Mouse (Mus musculus): ENCODE results near the gene Olfr1233. TPM values are rescaled to one million over a fixed set of nuclear protein-coding genes. Genes with fewer than 3 reads are reported as not detected.

The Olfr1233 gene
- polyA plus RNA-seq (2016; fragmentation: Nextera tagmentation; extraction: Ambion mirVana) = not detected in 2 replicates

DNA sequence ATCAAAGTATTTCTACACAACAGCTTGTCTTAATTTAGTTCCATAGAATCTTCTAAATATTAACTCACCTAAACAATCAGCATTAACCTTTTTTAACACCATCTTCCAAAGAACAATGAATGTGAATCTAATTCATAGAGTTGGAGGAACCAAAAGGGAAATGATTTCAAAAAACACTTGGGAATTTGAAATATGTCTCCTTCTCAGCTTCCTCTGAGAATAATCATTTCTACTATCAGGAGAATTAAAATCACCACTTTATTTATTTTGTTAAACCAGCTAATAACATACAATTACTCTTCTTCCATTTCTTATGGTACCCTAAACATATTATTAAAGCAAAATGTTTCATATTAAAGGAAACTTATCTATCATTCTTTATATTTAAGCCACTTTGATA is at the start of gene Olfr1233:
Gene Olfr1233 (minus strand): TSS at position 101 of the 400 bp plus-strand sequence.
- H3K4me2 ChIP-seq = no peak within 1 kb of the TSS
- no peaks in the 10 kb centered on the region for H3K9me3 ChIP-seq
- no peak within 1 kb of the TSS for H3K4me3 ChIP-seq (replicated peaks)
- H3K27ac ChIP-seq = no peak within 1 kb of the TSS
- H3K27me3 ChIP-seq = no peaks in the 10 kb centered on the region
- ATAC-seq (ENCODE audit: insufficient number of reproducible peaks, insufficient read depth, low FRiP score, low TSS enrichment, low read depth) = no peak
- no peaks in the 10 kb centered on the region for H3K36me3 ChIP-seq
- H3K9ac ChIP-seq (replicated peaks) = no peak within 1 kb of the TSS
- no peaks in the 10 kb centered on the region for H3K4me1 ChIP-seq (replicated peaks)

DNA sequence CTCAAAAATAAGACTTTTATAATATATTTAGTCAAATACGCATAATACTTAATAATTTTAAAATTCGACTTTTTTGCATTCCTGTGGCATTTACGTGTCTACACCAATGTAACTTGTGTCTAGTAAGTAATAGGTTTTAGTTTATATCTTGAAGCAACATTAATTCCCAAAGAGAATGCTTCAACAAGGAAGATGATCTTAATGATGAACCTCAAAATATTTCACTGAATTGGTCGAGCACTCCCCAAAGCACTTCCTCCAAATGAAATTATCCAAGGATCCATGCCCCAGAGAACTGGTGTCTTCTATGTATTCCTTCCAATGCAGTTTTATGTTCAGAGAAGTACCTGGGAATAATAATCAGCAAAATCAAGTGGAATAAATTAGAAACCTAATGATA is 22.6 kb upstream of the Olfr1233 start, which contains the start of gene Olfr1234:
Gene Olfr1234 (minus strand): TSS at position 101 of the 400 bp plus-strand sequence.
- Histone ChIP-seq H3K36me3 (no peaks in the 10 kb centered on the region), H3K27ac (no peak within 1 kb of the TSS), H3K4me3 (replicated peaks) (no peak within 1 kb of the TSS), H3K4me1 (replicated peaks) (no peaks in the 10 kb centered on the region), H3K27me3 (no peaks in the 10 kb centered on the region), H3K4me2 (no peak within 1 kb of the TSS), H3K9ac (replicated peaks) (no peak within 1 kb of the TSS), H3K9me3 (no peaks in the 10 kb centered on the region)
- 92% methylated on average over 4 of the region's 4 CpGs for WGBS
- ATAC-seq (ENCODE audit: insufficient number of reproducible peaks, insufficient read depth, low FRiP score, low TSS enrichment, low read depth) = no peak

DNA sequence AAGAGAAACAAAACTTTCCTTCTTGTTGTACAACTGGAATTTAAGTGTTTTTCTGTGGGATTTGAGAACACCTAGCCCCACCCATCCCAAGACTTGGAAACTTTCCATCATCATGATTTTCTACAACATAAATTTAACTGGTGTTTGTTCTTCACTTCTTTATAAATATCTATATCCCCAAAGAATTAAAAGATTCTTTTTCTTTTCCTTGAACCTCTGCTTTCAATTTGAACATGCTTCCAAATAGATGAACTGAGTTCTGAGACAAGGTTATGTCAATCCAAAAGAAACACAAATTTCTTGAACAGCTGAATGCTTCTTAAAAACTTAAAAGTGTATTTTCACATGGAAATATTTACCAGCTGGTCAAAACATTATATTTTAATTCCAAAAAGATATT is 12.6 kb downstream of the Olfr1233 start, which contains the start of gene Olfr1232:
Gene Olfr1232 (minus strand): TSS at position 101 of the 400 bp plus-strand sequence.
- Histone ChIP-seq H3K4me2 (no peak within 1 kb of the TSS), H3K4me1 (replicated peaks) (no peaks in the 10 kb centered on the region), H3K27ac (no peak within 1 kb of the TSS), H3K9me3 (no peaks in the 10 kb centered on the region), H3K27me3 (no peaks in the 10 kb centered on the region), H3K4me3 (replicated peaks) (no peak within 1 kb of the TSS), H3K36me3 (no peaks in the 10 kb centered on the region), H3K9ac (replicated peaks) (no peak within 1 kb of the TSS)
- no peak for ATAC-seq (ENCODE audit: insufficient number of reproducible peaks, insufficient read depth, low FRiP score, low TSS enrichment, low read depth)

DNA sequence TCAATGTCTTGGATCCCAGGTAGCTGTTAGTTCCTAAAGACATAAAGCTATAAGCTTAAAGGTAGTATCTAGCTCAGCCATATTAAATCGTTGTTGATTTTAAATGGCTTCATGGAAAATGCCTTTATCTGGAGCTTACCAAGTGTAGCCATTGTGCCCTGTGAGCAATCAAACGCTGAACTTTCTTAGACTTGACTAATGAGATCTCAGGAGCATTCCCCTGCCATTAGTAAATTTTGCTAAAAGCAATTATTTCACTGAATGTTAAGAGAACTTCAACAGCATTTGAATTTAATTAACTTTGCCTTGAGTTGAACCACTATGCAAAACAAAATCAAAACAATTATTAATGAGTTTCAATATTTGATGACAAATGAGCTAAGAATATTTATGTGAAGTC is 35.2 kb downstream of the Olfr1233 start, which contains the start of gene Olfr1231:
Gene Olfr1231 (minus strand): TSS at position 101 of the 400 bp plus-strand sequence.
- no peak for ATAC-seq (ENCODE audit: insufficient number of reproducible peaks, insufficient read depth, low FRiP score, low TSS enrichment, low read depth)
- H3K4me2 ChIP-seq = no peak within 1 kb of the TSS
- no peaks in the 10 kb centered on the region for H3K36me3 ChIP-seq
- no peaks in the 10 kb centered on the region for H3K9me3 ChIP-seq
- no peak within 1 kb of the TSS for H3K27ac ChIP-seq
- no peak within 1 kb of the TSS for H3K4me3 ChIP-seq (replicated peaks)
- WGBS = 69% methylated on average over 2 of the region's 2 CpGs
- no peaks in the 10 kb centered on the region for H3K4me1 ChIP-seq (replicated peaks)
- H3K9ac ChIP-seq (replicated peaks) = no peak within 1 kb of the TSS
- H3K27me3 ChIP-seq = no peaks in the 10 kb centered on the region

DNA sequence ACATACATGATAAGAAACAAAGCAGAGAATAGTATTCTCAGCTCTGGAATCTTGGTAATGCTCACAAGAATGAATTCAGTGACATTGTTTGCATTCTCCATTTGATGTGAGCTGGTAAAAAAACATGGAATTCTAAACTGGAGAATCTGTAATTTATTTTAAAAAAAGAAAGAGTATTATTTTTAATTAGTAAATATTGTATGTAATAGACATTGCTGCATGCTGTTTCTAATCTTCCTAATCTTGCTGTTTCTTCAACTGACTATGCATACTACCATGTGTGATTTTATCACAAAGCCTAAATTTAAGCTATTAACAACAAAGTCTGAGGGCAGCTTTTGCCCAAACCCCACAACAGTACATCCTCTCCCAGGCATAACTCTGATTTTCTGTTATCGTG is 45.0 kb downstream of the Olfr1233 start, which contains the start of gene Olfr1230:
Gene Olfr1230 (minus strand): TSS at position 101 of the 400 bp plus-strand sequence.
- Histone ChIP-seq H3K4me1 (replicated peaks) (no peaks in the 10 kb centered on the region), H3K4me2 (no peak within 1 kb of the TSS), H3K9me3 (no peaks in the 10 kb centered on the region), H3K36me3 (no peaks in the 10 kb centered on the region), H3K4me3 (replicated peaks) (no peak within 1 kb of the TSS), H3K9ac (replicated peaks) (no peak within 1 kb of the TSS), H3K27ac (no peak within 1 kb of the TSS), H3K27me3 (no peaks in the 10 kb centered on the region)
- 90% methylated on average over 1 of the region's 1 CpGs for WGBS
- ATAC-seq (ENCODE audit: insufficient number of reproducible peaks, insufficient read depth, low FRiP score, low TSS enrichment, low read depth) = no peak

DNA sequence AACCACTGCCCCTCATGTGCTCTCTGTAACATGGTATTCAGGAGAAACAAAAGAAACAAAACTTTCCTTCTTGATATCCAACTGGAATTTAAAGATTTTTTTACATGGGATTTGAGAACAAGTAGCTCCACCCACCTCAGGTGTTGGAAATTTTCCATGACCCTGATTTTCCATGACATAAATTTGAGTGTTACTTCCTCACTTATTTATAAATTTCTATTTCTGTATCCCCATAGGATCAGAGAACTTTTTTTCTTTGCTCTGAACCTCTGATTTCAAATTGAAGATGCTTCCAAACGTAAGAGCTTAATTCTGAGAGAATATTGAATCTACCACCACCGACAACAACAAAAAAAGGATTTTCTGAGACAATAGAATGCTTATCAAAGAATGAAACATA is 54.3 kb downstream of the Olfr1233 start, which contains the start of gene Olfr1229:
Gene Olfr1229 (minus strand): TSS at position 101 of the 400 bp plus-strand sequence.
- ATAC-seq (ENCODE audit: insufficient number of reproducible peaks, insufficient read depth, low FRiP score, low TSS enrichment, low read depth) = no peak
- H3K9ac ChIP-seq (replicated peaks) = no peak within 1 kb of the TSS
- 76% methylated on average over 2 of the region's 2 CpGs for WGBS
- no peaks in the 10 kb centered on the region for H3K9me3 ChIP-seq
- no peak within 1 kb of the TSS for H3K4me3 ChIP-seq (replicated peaks)
- H3K27ac ChIP-seq = no peak within 1 kb of the TSS
- no peaks in the 10 kb centered on the region for H3K36me3 ChIP-seq
- H3K27me3 ChIP-seq = no peaks in the 10 kb centered on the region
- H3K4me2 ChIP-seq = no peak within 1 kb of the TSS
- no peaks in the 10 kb centered on the region for H3K4me1 ChIP-seq (replicated peaks)

Other genes with a start within 250 kb of the Olfr1233 start
- gene Olfr1220, start 235.6 kb downstream of the Olfr1233 start, polyA plus RNA-seq (2016; fragmentation: Nextera tagmentation; extraction: Ambion mirVana) = not detected in 2 replicates
- not detected in 2 replicates for gene Olfr1221, start 225.1 kb downstream of the Olfr1233 start, polyA plus RNA-seq (2016; fragmentation: Nextera tagmentation; extraction: Ambion mirVana)
- gene Olfr1222, start 209.3 kb downstream of the Olfr1233 start, polyA plus RNA-seq (2016; fragmentation: Nextera tagmentation; extraction: Ambion mirVana) = not detected in 2 replicates
- gene Olfr1223, start 190.8 kb downstream of the Olfr1233 start, polyA plus RNA-seq (2016; fragmentation: Nextera tagmentation; extraction: Ambion mirVana) = not detected in 2 replicates
- not detected in 2 replicates for gene Olfr1224-ps1, start 178.3 kb downstream of the Olfr1233 start, polyA plus RNA-seq (2016; fragmentation: Nextera tagmentation; extraction: Ambion mirVana)
- gene Olfr1225, start 167.7 kb downstream of the Olfr1233 start, polyA plus RNA-seq (2016; fragmentation: Nextera tagmentation; extraction: Ambion mirVana) = not detected in 2 replicates
- not detected in 2 replicates for gene Olfr1226, start 142.3 kb downstream of the Olfr1233 start, polyA plus RNA-seq (2016; fragmentation: Nextera tagmentation; extraction: Ambion mirVana)
- not detected in 2 replicates for gene Olfr1228, start 88.3 kb downstream of the Olfr1233 start, polyA plus RNA-seq (2016; fragmentation: Nextera tagmentation; extraction: Ambion mirVana)
- not detected in 2 replicates for gene Olfr1229, start 54.4 kb downstream of the Olfr1233 start, polyA plus RNA-seq (2016; fragmentation: Nextera tagmentation; extraction: Ambion mirVana)
- gene Olfr1230, start 45.1 kb downstream of the Olfr1233 start, polyA plus RNA-seq (2016; fragmentation: Nextera tagmentation; extraction: Ambion mirVana) = not detected in 2 replicates
- gene Olfr1231, start 35.3 kb downstream of the Olfr1233 start, polyA plus RNA-seq (2016; fragmentation: Nextera tagmentation; extraction: Ambion mirVana) = not detected in 2 replicates
- gene Olfr1232, start 12.7 kb downstream of the Olfr1233 start, polyA plus RNA-seq (2016; fragmentation: Nextera tagmentation; extraction: Ambion mirVana) = not detected in 2 replicates
- not detected in 2 replicates for gene Olfr1234, start 22.5 kb upstream of the Olfr1233 start, polyA plus RNA-seq (2016; fragmentation: Nextera tagmentation; extraction: Ambion mirVana)
- gene Olfr1238, start 67.3 kb upstream of the Olfr1233 start, polyA plus RNA-seq (2016; fragmentation: Nextera tagmentation; extraction: Ambion mirVana) = not detected in 2 replicates
- gene Olfr1239, start 78.0 kb upstream of the Olfr1233 start, polyA plus RNA-seq (2016; fragmentation: Nextera tagmentation; extraction: Ambion mirVana) = not detected in 2 replicates
- gene Olfr1240, start 100.6 kb upstream of the Olfr1233 start, polyA plus RNA-seq (2016; fragmentation: Nextera tagmentation; extraction: Ambion mirVana) = not detected in 2 replicates
- gene Olfr1241, start 144.7 kb upstream of the Olfr1233 start, polyA plus RNA-seq (2016; fragmentation: Nextera tagmentation; extraction: Ambion mirVana) = not detected in 2 replicates
- not detected in 2 replicates for gene Olfr1242, start 155.9 kb upstream of the Olfr1233 start, polyA plus RNA-seq (2016; fragmentation: Nextera tagmentation; extraction: Ambion mirVana)
- gene Olfr1243, start 189.1 kb upstream of the Olfr1233 start, polyA plus RNA-seq (2016; fragmentation: Nextera tagmentation; extraction: Ambion mirVana) = not detected in 2 replicates
- gene Olfr1245, start 236.0 kb upstream of the Olfr1233 start, polyA plus RNA-seq (2016; fragmentation: Nextera tagmentation; extraction: Ambion mirVana) = not detected in 2 replicates